Mouse (Mus musculus) intestine, embryonic 15.5 days (tissue): Measurements from ENCODE around the gene Vav1. TPM values are rescaled to one million over a fixed set of nuclear protein-coding genes. Genes with fewer than 3 reads are reported as not detected.

Experiments
- ATAC-seq: fragments of 200-750 bp; cut with Nextera tagmentation; 2 replicates; pipeline ENCODE4 v1.8.0; 2017; ENCODE audit warnings: moderate TSS enrichment, moderate library complexity
- H3K27ac ChIP-seq: fragments of 300-500 bp; sonication (generic); 2 replicates; pipeline ENCODE4 v1.5.1; 2015; ENCODE audit warnings: mild to moderate bottlenecking, inconsistent platforms
- H3K27me3 ChIP-seq: fragments of 300-500 bp; sonication (generic); replicated peaks from 2 replicates; pipeline ENCODE4 v1.6.1; 2015; ENCODE audit warnings: inconsistent platforms
- H3K36me3 ChIP-seq: fragments of 300-500 bp; sonication (generic); 2 replicates; pipeline ENCODE4 v1.6.1; 2015; ENCODE audit warnings: inconsistent platforms
- H3K4me1 ChIP-seq: fragments of 300-500 bp; sonication (generic); replicated peaks from 2 replicates; pipeline ENCODE4 v1.6.1; 2015; ENCODE audit warnings: inconsistent platforms
- H3K4me2 ChIP-seq: fragments of 300-500 bp; sonication (generic); replicated peaks from 2 replicates; pipeline ENCODE4 v1.6.1; 2015; ENCODE audit warnings: mild to moderate bottlenecking, inconsistent platforms
- H3K4me3 ChIP-seq: fragments of 300-500 bp; sonication (generic); replicated peaks from 2 replicates; pipeline ENCODE4 v1.5.1; 2015; ENCODE audit warnings: inconsistent platforms
- H3K9ac ChIP-seq: fragments of 300-500 bp; sonication (generic); 2 replicates; pipeline ENCODE4 v1.6.1; 2015; ENCODE audit warnings: inconsistent platforms
- H3K9me3 ChIP-seq: fragments of 300-500 bp; sonication (generic); 2 replicates; pipeline ENCODE4 v1.6.1; 2016; ENCODE audit warnings: inconsistent platforms
- WGBS: fragments of 180-500 bp; shearing (Covaris S2); methylation state at CpG from one replicate; pipeline ENCODE4 v1.1.7; 2015; 5-methylcytosine and 5-hydroxymethylcytosine counted together
- polyA plus RNA-seq: library from polyadenylated mRNA; unstranded; fragments of >200 nt; fragmentation: Nextera tagmentation; extraction: Ambion mirVana; gene quantifications from 2 replicates; pipeline ENCODE4 v1.2.1, GENCODE M21; 2015

Vav1 gene
- polyA plus RNA-seq, 1 experiment from 2014 or later: 3.2 TPM

DNA sequence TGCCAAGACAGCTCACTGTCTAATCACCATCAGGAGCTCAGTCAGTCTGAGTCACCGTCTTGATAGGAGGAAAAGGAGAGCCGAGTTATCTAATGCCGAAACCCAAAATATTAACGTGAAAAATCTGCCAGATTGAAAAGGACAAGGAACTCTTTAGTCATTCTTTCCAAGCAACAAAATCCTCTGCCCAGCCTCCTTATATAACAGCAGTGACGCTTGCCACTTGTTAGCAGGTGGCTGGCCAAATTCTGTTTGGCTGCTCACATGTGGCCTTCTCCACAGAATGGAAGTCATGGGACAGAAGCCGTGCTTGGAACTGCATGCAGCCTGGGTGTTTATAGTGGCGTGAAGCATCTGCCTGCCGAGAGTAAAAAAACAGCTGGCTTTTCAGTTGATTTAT, 19.2 kb upstream of the Vav1 start:
- ATAC-seq: no peak
- Histone ChIP-seq H3K4me3 (no peak overlapping the region), H3K27ac (no peak overlapping the region), H3K9me3 (no peaks in the 10 kb centered on the region), H3K27me3 (no peaks in the 10 kb centered on the region), H3K4me1 (peaks cover 5% of the 10 kb centered on the region), H3K9ac (no peak overlapping the region), H3K36me3 (peaks cover 42% of the 10 kb centered on the region), H3K4me2 (no peak overlapping the region)
- WGBS: 87% methylated on average over 8 of the region's 8 CpGs

DNA sequence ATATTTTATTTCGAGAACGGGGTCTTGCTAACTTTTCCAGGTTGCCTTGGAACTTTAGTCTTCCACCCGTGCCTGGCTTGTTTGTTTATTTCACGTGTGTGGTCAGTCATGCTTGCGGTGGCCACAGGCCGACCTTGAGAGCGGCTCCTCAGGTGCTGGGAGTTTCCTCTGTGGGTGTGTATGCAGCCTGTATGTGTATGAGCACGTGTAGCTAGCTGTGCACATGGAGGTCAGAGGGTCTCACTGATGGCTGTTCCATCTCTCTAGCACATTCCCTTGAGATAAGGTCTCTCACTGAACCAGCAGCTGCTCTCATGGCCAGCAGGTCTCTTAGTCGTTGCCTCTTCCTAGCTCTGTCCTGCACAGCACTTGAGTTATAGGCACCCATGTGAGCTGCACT, 18.5 kb upstream of the Vav1 start:
- Histone ChIP-seq H3K4me2 (no peak overlapping the region), H3K27ac (no peak overlapping the region), H3K36me3 (peaks cover 36% of the 10 kb centered on the region), H3K4me1 (peaks cover 9% of the 10 kb centered on the region), H3K27me3 (no peaks in the 10 kb centered on the region), H3K9ac (no peak overlapping the region), H3K4me3 (no peak overlapping the region), H3K9me3 (no peaks in the 10 kb centered on the region)
- ATAC-seq: no peak
- 82% methylated on average over 9 of the region's 9 CpGs for WGBS

DNA sequence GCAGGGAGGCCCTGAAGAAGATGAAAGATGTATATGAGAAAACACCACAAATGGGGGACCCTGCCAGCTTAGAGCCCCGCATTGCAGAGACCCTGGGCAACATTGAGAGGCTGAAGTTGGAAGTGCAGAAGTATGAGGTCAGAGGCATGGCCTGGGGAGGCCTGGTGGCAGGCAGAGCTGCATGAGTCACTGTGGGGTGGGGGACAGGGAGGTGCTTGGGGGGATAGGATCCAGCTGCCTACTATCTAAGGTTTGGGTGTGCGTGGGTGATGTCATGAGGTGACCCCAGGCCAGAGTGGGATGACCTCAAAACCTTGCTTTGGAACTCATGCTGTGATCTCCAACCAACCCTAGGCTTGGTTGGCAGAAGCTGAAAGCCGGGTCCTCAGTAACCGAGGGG, 17.6 kb upstream of the Vav1 start:
- H3K27me3 ChIP-seq: no peaks in the 10 kb centered on the region
- H3K36me3 ChIP-seq: peaks cover 30% of the 10 kb centered on the region
- H3K4me3 ChIP-seq: no peak overlapping the region
- WGBS: 96% methylated on average over 4 of the region's 4 CpGs
- H3K4me2 ChIP-seq: no peak overlapping the region
- ATAC-seq: no peak
- no peaks in the 10 kb centered on the region for H3K9me3 ChIP-seq
- peaks cover 14% of the 10 kb centered on the region for H3K4me1 ChIP-seq
- H3K27ac ChIP-seq: no peak overlapping the region
- H3K9ac ChIP-seq: no peak overlapping the region

DNA sequence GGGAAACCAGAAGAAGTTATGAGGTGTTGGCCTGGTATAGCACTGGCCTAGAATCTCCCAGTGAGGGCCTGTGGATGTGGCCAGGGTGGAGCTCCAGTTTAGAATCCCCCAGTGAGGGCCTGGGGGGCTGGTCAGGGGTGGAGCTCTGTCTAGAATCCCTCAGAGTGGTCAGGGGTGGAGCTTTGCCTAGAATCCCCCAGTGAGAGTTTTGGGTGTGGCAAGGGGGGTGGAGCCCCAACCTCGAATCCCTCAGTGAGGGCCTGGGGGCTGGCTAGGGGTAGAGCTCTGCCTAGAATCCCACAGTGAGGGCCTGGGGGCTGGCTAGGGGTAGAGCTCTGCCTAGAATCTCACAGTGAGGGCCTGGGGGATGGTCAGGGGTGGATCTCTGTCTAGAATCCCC, 17.1 kb upstream of the Vav1 start:
- Histone ChIP-seq H3K4me1 (peaks cover 14% of the 10 kb centered on the region), H3K4me2 (no peak overlapping the region), H3K27me3 (no peaks in the 10 kb centered on the region), H3K27ac (no peak overlapping the region), H3K4me3 (no peak overlapping the region), H3K9ac (no peak overlapping the region), H3K36me3 (peaks cover 28% of the 10 kb centered on the region), H3K9me3 (no peaks in the 10 kb centered on the region)
- no peak for ATAC-seq
- WGBS: 30% methylated on average over 1 of the region's 1 CpGs

DNA sequence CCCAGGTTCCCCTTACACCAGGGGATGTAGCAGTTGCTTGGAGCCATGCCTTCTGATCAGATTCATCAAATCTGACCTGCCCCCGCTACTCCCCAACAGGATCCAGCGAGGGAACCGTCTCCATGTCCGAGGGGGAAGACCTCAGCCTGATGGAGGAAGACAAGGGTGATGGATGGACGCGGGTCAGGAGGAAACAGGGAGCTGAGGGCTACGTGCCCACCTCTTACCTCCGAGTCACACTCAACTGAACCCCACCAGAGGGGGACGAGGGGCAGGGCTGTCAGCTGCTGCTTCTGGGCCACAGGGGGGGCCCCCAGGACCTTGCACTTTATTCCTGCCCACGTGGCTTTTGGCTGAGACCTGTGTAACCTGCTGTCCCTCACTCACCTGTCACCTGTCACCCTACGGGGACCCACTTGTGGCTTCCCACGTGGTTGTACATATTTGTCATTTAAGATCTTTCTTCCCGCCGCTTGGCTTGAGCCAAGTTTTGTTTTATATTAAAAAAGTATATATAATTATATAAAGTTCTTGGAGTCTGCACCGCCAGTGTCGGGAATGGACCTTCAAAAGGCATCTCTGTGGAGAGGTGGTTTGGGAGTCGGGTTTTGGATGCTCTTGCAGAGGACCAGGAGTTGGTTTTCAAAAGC, 15.9 kb upstream of the Vav1 start:
- peaks cover 14% of the 10 kb centered on the region for H3K4me1 ChIP-seq
- ATAC-seq: no peak
- no peaks in the 10 kb centered on the region for H3K27me3 ChIP-seq
- no peak overlapping the region for H3K27ac ChIP-seq
- H3K9ac ChIP-seq: no peak overlapping the region
- H3K4me3 ChIP-seq: no peak overlapping the region
- no peak overlapping the region for H3K4me2 ChIP-seq
- H3K9me3 ChIP-seq: no peaks in the 10 kb centered on the region
- 90% methylated on average over 17 of the region's 17 CpGs for WGBS
- H3K36me3 ChIP-seq: peaks cover 19% of the 10 kb centered on the region

DNA sequence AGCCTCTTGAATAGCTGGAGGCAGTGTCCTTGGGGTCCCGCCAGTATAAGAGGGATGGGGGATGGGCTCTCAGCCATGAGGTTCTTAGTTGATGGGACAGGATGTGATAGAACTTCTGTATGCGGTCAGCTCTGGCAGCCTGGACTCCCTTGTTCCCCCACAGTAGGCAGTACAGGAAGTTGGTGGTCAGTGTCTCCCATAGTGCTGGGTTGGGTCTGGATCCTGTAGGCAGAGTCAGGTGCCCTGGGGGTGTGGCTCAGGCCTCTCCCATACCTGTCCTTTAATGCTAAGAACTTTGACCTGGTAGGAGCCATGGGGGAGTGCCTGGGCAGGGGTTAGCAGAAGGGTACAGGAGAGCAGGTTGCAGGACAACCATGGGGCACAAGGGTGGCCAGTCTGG, 14.7 kb upstream of the Vav1 start:
- ATAC-seq: peak; percentile 80
- peak overlapping the region; percentile 58 for H3K27ac ChIP-seq
- peaks cover 14% of the 10 kb centered on the region for H3K4me1 ChIP-seq
- no peak overlapping the region for H3K9ac ChIP-seq
- H3K36me3 ChIP-seq: peaks cover 19% of the 10 kb centered on the region
- no peaks in the 10 kb centered on the region for H3K9me3 ChIP-seq
- H3K4me3 ChIP-seq: no peak overlapping the region
- WGBS: 80% methylated on average over 2 of the region's 2 CpGs
- H3K4me2 ChIP-seq: no peak overlapping the region
- H3K27me3 ChIP-seq: no peaks in the 10 kb centered on the region

DNA sequence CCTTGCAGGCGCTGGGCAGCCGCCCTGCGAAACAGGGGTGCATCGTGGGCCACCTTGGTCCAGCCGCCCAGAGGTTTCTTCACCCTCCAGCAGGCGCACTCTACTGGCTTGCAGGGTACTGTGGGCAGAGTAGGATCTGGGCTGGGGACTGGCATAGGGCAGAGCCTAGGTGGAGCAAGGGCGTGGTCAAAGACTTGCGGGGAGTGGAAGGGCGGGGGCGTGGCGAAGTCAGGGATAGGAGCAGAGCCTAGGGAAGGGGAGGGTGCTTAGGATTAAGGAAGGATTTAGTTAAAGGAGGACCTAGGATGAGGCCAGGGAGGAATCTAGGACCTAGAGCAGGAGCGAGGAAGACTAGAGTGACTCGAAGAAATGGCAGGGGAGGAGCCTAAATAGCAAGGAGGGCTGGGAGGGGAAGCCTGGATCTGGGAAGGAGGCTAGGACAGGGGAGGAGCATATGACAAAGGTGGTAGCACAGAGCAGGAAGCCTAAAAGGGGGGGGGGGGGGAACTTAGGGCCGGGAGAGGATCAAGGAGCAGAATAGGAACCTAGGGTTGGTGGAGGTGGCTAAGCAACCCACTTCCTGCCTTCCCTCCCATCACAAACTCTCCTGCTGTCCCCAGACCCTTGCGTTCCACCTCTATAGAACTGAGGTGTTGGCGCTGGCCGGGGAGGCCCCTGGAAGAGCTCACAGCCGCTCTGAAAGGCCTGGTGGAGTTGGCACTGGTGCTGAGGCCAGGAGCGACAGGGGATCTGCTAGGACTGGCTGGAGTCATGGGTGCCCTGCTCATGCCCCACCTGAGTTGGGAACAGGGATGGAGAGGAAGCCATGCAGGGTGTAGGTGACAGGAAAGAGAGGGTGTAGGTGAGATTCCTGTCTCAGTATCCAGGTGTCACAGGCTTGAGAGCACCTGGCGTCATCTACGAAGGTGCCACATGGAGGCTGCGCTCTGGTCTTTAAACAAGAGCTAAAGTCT, 13.6 kb upstream of the Vav1 start:
- Histone ChIP-seq H3K9me3 (no peaks in the 10 kb centered on the region), H3K36me3 (peaks cover 18% of the 10 kb centered on the region), H3K4me1 (peaks cover 14% of the 10 kb centered on the region), H3K27me3 (no peaks in the 10 kb centered on the region), H3K4me2 (peak overlapping the region; percentile 34), H3K4me3 (no peak overlapping the region), H3K27ac (peak overlapping the region; percentile 58), H3K9ac (no peak overlapping the region)
- peak; percentile 90 for ATAC-seq
- WGBS: 30% methylated on average over 22 of the region's 22 CpGs

DNA sequence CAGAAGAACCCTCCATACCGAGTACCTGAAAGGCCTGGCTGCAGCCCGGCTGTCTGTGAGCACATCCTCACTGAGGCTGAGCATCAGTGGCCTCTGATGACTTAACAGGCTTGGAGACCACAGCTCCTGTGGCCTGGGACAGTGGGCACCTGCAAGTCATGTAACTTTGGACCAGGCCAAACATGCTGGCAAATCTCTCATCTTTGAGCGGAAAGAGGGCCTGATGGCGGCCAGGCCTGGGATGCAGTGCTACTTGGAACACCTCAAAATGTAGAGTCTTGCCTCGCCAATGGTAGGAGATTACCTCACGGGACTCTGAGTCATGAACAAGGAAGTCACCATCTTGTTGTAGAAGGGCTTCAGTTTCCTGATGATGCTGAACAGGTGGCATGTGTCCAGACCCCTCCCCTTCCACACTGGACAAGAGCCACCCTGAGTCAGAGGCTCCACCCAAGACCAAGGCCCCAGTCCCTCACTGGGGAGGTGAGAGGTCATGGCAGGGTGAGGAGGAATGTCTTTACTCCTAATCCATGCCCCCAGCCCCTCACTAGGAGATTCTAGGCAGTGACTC, 11.3 kb upstream of the Vav1 start:
- 87% methylated on average over 6 of the region's 6 CpGs for WGBS

DNA sequence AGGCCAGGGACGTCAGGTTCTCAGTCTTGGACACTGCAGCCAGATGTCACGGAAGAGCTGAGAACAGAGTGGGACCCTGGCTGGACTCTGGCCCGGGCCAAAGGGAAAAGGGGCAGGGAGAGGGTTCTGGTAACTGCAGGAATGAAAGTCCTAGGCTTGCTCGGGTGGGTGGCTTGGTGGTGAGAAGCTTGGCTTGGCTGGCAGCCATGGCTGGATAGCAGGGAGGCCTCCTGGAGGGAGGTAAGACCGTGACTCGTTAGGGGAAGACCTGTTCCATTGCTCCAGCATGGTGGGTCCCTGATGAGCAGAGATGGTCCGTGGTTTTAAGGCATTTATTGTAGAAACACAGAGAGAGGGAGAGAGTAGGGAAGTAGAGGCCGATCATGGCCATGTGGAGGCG, 7.6 kb upstream of the Vav1 start:
- H3K36me3 ChIP-seq: no peaks in the 10 kb centered on the region
- H3K4me3 ChIP-seq: no peak overlapping the region
- no peak overlapping the region for H3K4me2 ChIP-seq
- no peak overlapping the region for H3K9ac ChIP-seq
- no peak overlapping the region for H3K27ac ChIP-seq
- 63% methylated on average over 9 of the region's 9 CpGs for WGBS
- H3K27me3 ChIP-seq: no peaks in the 10 kb centered on the region
- peaks cover 12% of the 10 kb centered on the region for H3K4me1 ChIP-seq
- ATAC-seq: no peak
- no peaks in the 10 kb centered on the region for H3K9me3 ChIP-seq

More for the DNA sequence above, 11.3 kb upstream of the Vav1 start:
- H3K27ac ChIP-seq: no peak overlapping the region
- peaks cover 5% of the 10 kb centered on the region for H3K36me3 ChIP-seq
- no peaks in the 10 kb centered on the region for H3K9me3 ChIP-seq
- no peaks in the 10 kb centered on the region for H3K27me3 ChIP-seq
- H3K4me3 ChIP-seq: no peak overlapping the region
- H3K4me2 ChIP-seq: no peak overlapping the region
- ATAC-seq: no peak
- H3K9ac ChIP-seq: no peak overlapping the region
- peaks cover 14% of the 10 kb centered on the region for H3K4me1 ChIP-seq

DNA sequence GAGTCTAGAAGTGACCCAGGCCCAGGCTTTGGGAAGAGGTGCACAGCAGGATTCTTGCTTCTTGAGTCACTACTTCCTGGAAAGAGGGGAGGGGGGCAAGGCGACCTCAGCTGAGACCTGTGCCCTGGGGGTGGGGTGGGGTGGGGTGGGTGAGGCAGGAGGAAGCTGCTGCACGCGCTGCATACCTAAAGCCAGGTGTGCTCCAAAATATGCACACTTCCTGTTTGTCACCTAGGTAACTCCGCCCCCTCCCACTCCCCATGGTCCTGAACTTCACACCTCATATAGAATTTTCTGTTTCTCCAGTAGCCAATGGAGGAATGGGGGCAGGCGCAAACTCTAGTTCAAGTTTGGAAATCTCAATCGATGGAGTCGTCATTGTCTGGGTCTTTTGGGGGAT, 5.1 kb upstream of the Vav1 start:
- Histone ChIP-seq H3K9me3 (no peaks in the 10 kb centered on the region), H3K4me2 (no peak overlapping the region), H3K27ac (no peak overlapping the region), H3K9ac (no peak overlapping the region), H3K4me1 (peaks cover 12% of the 10 kb centered on the region), H3K27me3 (no peaks in the 10 kb centered on the region), H3K4me3 (no peak overlapping the region), H3K36me3 (no peaks in the 10 kb centered on the region)
- 28% methylated on average over 7 of the region's 7 CpGs for WGBS
- ATAC-seq: no peak

DNA sequence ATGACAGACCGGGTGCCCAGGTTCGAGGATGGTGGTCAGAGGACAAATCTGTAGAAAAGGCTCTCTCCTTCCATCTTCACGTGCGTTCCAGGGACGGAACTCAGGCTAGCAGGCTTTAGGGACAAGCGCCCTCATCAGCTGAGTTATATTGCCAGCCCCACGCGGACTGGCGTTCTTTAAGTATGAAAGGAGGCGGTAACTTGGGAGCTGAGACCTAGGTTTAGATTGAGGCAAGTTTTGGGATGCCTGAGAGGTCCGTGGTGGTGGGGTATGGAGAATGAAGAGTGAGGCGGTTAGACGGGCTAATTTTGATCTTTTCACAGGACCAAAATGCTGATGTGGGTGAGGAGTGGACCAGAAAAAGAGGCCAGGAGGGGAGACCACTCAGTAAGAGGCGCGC, 4.2 kb upstream of the Vav1 start:
- peaks cover 12% of the 10 kb centered on the region for H3K4me1 ChIP-seq
- no peaks in the 10 kb centered on the region for H3K36me3 ChIP-seq

DNA sequence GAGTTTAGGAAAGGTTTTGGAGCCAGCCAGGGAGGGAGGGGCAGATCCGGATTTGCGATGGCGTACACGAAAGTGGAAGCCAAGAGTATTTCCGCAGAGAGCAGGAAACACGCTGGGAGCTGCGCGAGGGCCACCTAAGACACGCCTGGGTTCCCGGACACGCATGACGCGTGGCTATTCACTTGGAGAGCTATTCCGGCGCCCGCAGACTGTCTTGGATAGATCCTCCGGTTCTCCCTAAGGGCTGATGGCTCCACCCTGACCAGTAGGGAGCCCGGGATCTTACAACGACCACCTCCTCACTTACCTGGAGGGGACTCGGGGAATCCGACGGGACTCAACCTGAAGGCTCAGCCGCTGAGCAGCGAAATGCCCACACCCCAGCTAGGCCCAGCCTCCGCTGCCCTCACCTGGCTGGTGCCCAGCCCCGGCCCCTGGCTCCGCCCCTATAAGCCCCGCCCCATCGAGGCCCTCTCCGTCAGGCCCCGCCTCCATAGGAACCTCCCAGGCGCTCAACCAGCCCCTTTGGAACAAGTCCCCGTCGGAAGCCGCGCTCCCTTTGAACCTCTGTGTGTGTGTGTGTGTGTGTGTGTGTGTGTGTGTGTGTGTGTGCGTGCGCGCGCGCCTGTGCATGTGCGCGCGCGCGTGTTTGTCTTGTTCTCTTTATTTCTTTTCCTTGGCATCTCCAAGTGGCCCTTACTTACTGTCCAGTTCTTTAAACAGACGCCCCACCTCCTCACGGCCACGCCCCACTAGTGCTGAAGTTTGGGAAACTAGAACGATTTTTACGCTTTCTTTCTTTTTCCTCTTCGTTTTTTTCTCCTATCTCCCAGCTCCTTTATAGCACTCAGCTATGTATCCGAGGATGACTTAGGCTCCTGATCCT, 3.5 kb upstream of the Vav1 start:
- WGBS: under 1% methylated on average over 53 of the region's 53 CpGs
- no peaks in the 10 kb centered on the region for H3K27me3 ChIP-seq
- peak; percentile 93 for ATAC-seq
- H3K9ac ChIP-seq: peak overlapping the region; percentile 47
- peak overlapping the region; percentile 52 for H3K4me3 ChIP-seq
- no peaks in the 10 kb centered on the region for H3K36me3 ChIP-seq
- no peaks in the 10 kb centered on the region for H3K9me3 ChIP-seq
- peaks cover 12% of the 10 kb centered on the region for H3K4me1 ChIP-seq
- H3K27ac ChIP-seq: no peak overlapping the region
- peak overlapping the region; percentile 84 for H3K4me2 ChIP-seq

More for the DNA sequence above, 4.2 kb upstream of the Vav1 start:
- Histone ChIP-seq H3K9me3 (no peaks in the 10 kb centered on the region), H3K27ac (no peak overlapping the region), H3K9ac (peak overlapping the region; percentile 47), H3K4me3 (peak overlapping the region; percentile 52), H3K4me2 (peak overlapping the region; percentile 84), H3K27me3 (no peaks in the 10 kb centered on the region)
- WGBS: 8% methylated on average over 15 of the region's 15 CpGs
- ATAC-seq: no peak
